In genomic region chr15:95807908-95808307, GRCm38 (mm10) we compare ENCODE assay signal across 22 mouse cellular contexts. TPM values are rescaled to one million over a fixed set of nuclear protein-coding genes. Genes with fewer than 3 reads are reported as not detected.
DNase-seq lines count a peak whose midpoint lies in the region; ATAC-seq lines count a peak whose summit lies in the region.
"Had no signal": no experiment of that assay in that cellular context is flagged by ENCODE, and none has a peak within 500 bp of the region (broad histone marks: within the 10 kb centered on the region; RNA-seq: fewer than 3 reads in every experiment).

No protein-coding gene starts in this region.

- ATAC-seq in heart, embryonic 11.5 days (replicated peaks; ENCODE audit: insufficient number of reproducible peaks, low FRiP score, low TSS enrichment) = no peak
- ATAC-seq in midbrain, embryonic 11.5 days (ENCODE audit: low FRiP score) = no peak
- no peak for ATAC-seq in midbrain, embryonic 14.5 days (ENCODE audit: low FRiP score, low TSS enrichment)
- peak; percentile 24 to 73; a peak in 3 of 4 replicates for ATAC-seq in hematopoietic stem cell, adult 5-6 weeks (replicated peaks in 1 of 2; ENCODE audit: insufficient read depth in 1 of 2, low FRiP score in 2 of 2, low TSS enrichment in 1 of 2, low read depth in 1 of 2, poor library complexity in 2 of 2, severe bottlenecking in 2 of 2)
- ATAC-seq: hindbrain, embryonic 16.5 days; intestine, embryonic 16.5 days; liver, embryonic 12.5 days; midbrain, embryonic 15.5 days had no signal

- peak overlapping the region; percentile 4; the same call in 1 of the 2 replicates for H3K27ac ChIP-seq in heart, embryonic 10.5 days
- no peak overlapping the region for H3K27ac ChIP-seq in heart, embryonic 11.5 days (ENCODE audit: low read depth, low read length)
- H3K27ac ChIP-seq in midbrain, embryonic 11.5 days (ENCODE audit: low read depth, low read length) = no peak overlapping the region
- H3K27ac ChIP-seq in midbrain, embryonic 14.5 days (replicated peaks; ENCODE audit: low read depth, low read length) = no peak overlapping the region
- H3K27ac ChIP-seq: embryonic facial prominence, embryonic 15.5 days; kidney, embryonic 15.5 days; layer of hippocampus, adult 2 months; left cerebral cortex, adult 2 months; liver, embryonic 12.5 days; midbrain, embryonic 15.5 days had no signal

- no peaks in the 10 kb centered on the region for H3K9me3 ChIP-seq in heart, embryonic 10.5 days
- no peaks in the 10 kb centered on the region for H3K9me3 ChIP-seq in heart, embryonic 11.5 days (replicated peaks; ENCODE audit: control insufficient read depth, low read length)
- H3K9me3 ChIP-seq in midbrain, embryonic 11.5 days (ENCODE audit: control insufficient read depth, low read length) = no peaks in the 10 kb centered on the region
- H3K9me3 ChIP-seq in midbrain, embryonic 14.5 days (ENCODE audit: control insufficient read depth, low read length) = no peaks in the 10 kb centered on the region
- H3K9me3 ChIP-seq: embryonic facial prominence, embryonic 15.5 days; kidney, embryonic 15.5 days; liver, embryonic 12.5 days; midbrain, embryonic 15.5 days had no signal

- H3K4me3 ChIP-seq in heart, embryonic 10.5 days = no peak overlapping the region
- H3K4me3 ChIP-seq in heart, embryonic 11.5 days (ENCODE audit: low read depth, low read length) = no peak overlapping the region
- H3K4me3 ChIP-seq in midbrain, embryonic 11.5 days (ENCODE audit: low read depth, low read length) = no peak overlapping the region
- no peak overlapping the region for H3K4me3 ChIP-seq in midbrain, embryonic 14.5 days (replicated peaks; ENCODE audit: low read depth, low read length)
- H3K4me3 ChIP-seq: embryonic facial prominence, embryonic 15.5 days; kidney, embryonic 15.5 days; layer of hippocampus, adult 2 months; left cerebral cortex, adult 2 months; liver, embryonic 12.5 days; midbrain, embryonic 15.5 days had no signal

- WGBS in heart, embryonic 10.5 days = 67% methylated on average over 3 of the region's 3 CpGs
- WGBS in heart, embryonic 11.5 days (ENCODE audit: insufficient replicate concordance) = 70% methylated on average over 3 of the region's 3 CpGs
- WGBS in midbrain, embryonic 11.5 days = 85% methylated on average over 3 of the region's 3 CpGs
- 77% methylated on average over 3 of the region's 3 CpGs for WGBS in midbrain, embryonic 14.5 days

- H3K27me3 ChIP-seq in heart, embryonic 10.5 days (ENCODE audit: insufficient read depth, poor library complexity, severe bottlenecking) = no peaks in the 10 kb centered on the region
- no peaks in the 10 kb centered on the region for H3K27me3 ChIP-seq in heart, embryonic 11.5 days (ENCODE audit: control insufficient read depth, insufficient read depth, low read length)
- H3K27me3 ChIP-seq in midbrain, embryonic 11.5 days (ENCODE audit: control insufficient read depth, insufficient read depth, low read length) = no peaks in the 10 kb centered on the region
- H3K27me3 ChIP-seq in midbrain, embryonic 14.5 days (ENCODE audit: control insufficient read depth, insufficient read depth, low read length) = no peaks in the 10 kb centered on the region
- no peaks in the 10 kb centered on the region for H3K27me3 ChIP-seq in splenic B cell, adult 2 months (ENCODE audit: control insufficient read depth, insufficient read depth, low read length, poor library complexity, severe bottlenecking)
- H3K27me3 ChIP-seq: embryonic facial prominence, embryonic 15.5 days; kidney, embryonic 15.5 days; liver, embryonic 12.5 days; midbrain, embryonic 15.5 days had no signal

- no peak overlapping the region for H3K9ac ChIP-seq in heart, embryonic 11.5 days (ENCODE audit: low read depth, low read length)
- no peak overlapping the region for H3K9ac ChIP-seq in midbrain, embryonic 11.5 days (ENCODE audit: low read length)
- no peak overlapping the region for H3K9ac ChIP-seq in midbrain, embryonic 14.5 days (replicated peaks; ENCODE audit: low read length)
- H3K9ac ChIP-seq: embryonic facial prominence, embryonic 15.5 days; kidney, embryonic 15.5 days; liver, embryonic 12.5 days; lung, embryonic 14.5 days; midbrain, embryonic 15.5 days had no signal

- DNase-seq in heart, embryonic 10.5 days (ENCODE audit: low spot score) = no peak
- peak; percentile 54 for DNase-seq in midbrain, embryonic 11.5 days (ENCODE audit: low spot score, missing footprints)
- DNase-seq in midbrain, embryonic 14.5 days = no peak
- DNase-seq in splenic B cell, adult 2 months (ENCODE audit: low read depth, low spot score) = peak; percentile 13
- DNase-seq in retina, postnatal 1 day = no peak
- no peak for DNase-seq in embryo, embryonic 10.5 days (ENCODE audit: low spot score)
- DNase-seq: adrenal gland, postnatal 10 days; cerebellum, adult 11-12 months; cerebellum, postnatal 14 days; left cerebral cortex, postnatal 4 days; lung, embryonic 14.5 days; thymus, postnatal 36 days had no signal

- H3K4me2 ChIP-seq in heart, embryonic 11.5 days = no peak overlapping the region
- no peak overlapping the region for H3K4me2 ChIP-seq in midbrain, embryonic 11.5 days
- no peak overlapping the region for H3K4me2 ChIP-seq in midbrain, embryonic 14.5 days (ENCODE audit: low read length)
- H3K4me2 ChIP-seq: embryonic facial prominence, embryonic 15.5 days; kidney, embryonic 15.5 days; liver, embryonic 12.5 days; lung, embryonic 14.5 days; midbrain, embryonic 15.5 days had no signal

- H3K36me3 ChIP-seq in heart, embryonic 10.5 days = peaks cover 21% of the 10 kb centered on the region
- peaks cover 7% of the 10 kb centered on the region; the same call in 1 of the 2 replicates for H3K36me3 ChIP-seq in heart, embryonic 11.5 days (ENCODE audit: control insufficient read depth, insufficient read depth, low read length)
- H3K36me3 ChIP-seq in midbrain, embryonic 11.5 days (ENCODE audit: control insufficient read depth, insufficient read depth, low read length) = no peaks in the 10 kb centered on the region; the same call in 1 of the 2 replicates
- no peaks in the 10 kb centered on the region for H3K36me3 ChIP-seq in midbrain, embryonic 14.5 days (ENCODE audit: control insufficient read depth, insufficient read depth, low read length)
- peaks cover 7% of the 10 kb centered on the region for H3K36me3 ChIP-seq in splenic B cell, adult 2 months (ENCODE audit: control insufficient read depth, insufficient read depth, low read length, poor library complexity, severe bottlenecking)
- H3K36me3 ChIP-seq: midbrain, embryonic 15.5 days had no signal

- H3K4me1 ChIP-seq in heart, embryonic 10.5 days = peaks cover 30% of the 10 kb centered on the region
- peaks cover 23% of the 10 kb centered on the region for H3K4me1 ChIP-seq in heart, embryonic 11.5 days (ENCODE audit: control insufficient read depth, insufficient read depth, low read length)
- H3K4me1 ChIP-seq in midbrain, embryonic 11.5 days (ENCODE audit: control insufficient read depth, insufficient read depth, low read length) = peaks cover 2% of the 10 kb centered on the region; the same call in 1 of the 2 replicates
- H3K4me1 ChIP-seq in midbrain, embryonic 14.5 days (ENCODE audit: control insufficient read depth, insufficient read depth, low read length) = peaks cover 6% of the 10 kb centered on the region; the same call in 1 of the 2 replicates

RNA-seq across cellular contexts. Expression of gene Ano6, which starts 17.3 kb away (rescaled TPM):
- polyA plus RNA-seq in heart, embryonic 10.5 days (2016; fragmentation: Nextera tagmentation; extraction: Ambion mirVana) = 40.8 and 44.4 TPM in 2 replicates
- polyA plus RNA-seq in heart, embryonic 11.5 days (2014; fragmentation: Nextera tagmentation; extraction: Ambion mirVana) = 40.9 and 45.7 TPM in 2 replicates
- polyA plus RNA-seq in midbrain, embryonic 11.5 days (2014; fragmentation: Nextera tagmentation; extraction: Ambion mirVana) = 30.3 and 30.8 TPM in 2 replicates
- 17.7 and 27.8 TPM in 2 replicates for polyA plus RNA-seq in midbrain, embryonic 14.5 days (2014; fragmentation: Nextera tagmentation; extraction: Ambion mirVana)
- 33.6 and 35.1 TPM in 2 replicates for total RNA-seq in hematopoietic stem cell, adult 5-6 weeks (2017)

Comparison
In these comparisons a context has a peak if more than half of its experiments do, and no peak if none do; other contexts are left out.
1. DNase-seq: peak in midbrain, embryonic 11.5 days (single experiment) and splenic B cell, adult 2 months (single experiment); none in heart, embryonic 10.5 days (single experiment), midbrain, embryonic 14.5 days (single experiment), retina, postnatal 1 day (single experiment) and embryo, embryonic 10.5 days (single experiment).
2. ATAC-seq: peak in hematopoietic stem cell, adult 5-6 weeks (2 of 2); none in heart, embryonic 11.5 days (single experiment), midbrain, embryonic 11.5 days (single experiment) and midbrain, embryonic 14.5 days (single experiment).